Mouse (Mus musculus) CH12.LX (cell line): ENCODE data around the gene Prkca. TPM values are rescaled to one million over a fixed set of nuclear protein-coding genes. Genes with fewer than 3 reads are reported as not detected.

Experiments
- DNase-seq: peaks from one replicate; pipeline ENCODE4 v3.0.0-alpha.2; 2013; ENCODE audit errors: extremely low read depth
- H3K27ac ChIP-seq: 2 replicates; pipeline ENCODE4 v1.5.1; 2012; ENCODE audit warnings: low read depth, mild to moderate bottlenecking, control low read depth, moderate library complexity; ENCODE audit not compliant: insufficient read depth
- H3K27me3 ChIP-seq: replicated peaks from 2 replicates; pipeline ENCODE3; 2012; ENCODE audit warnings: inconsistent platforms
- H3K36me3 ChIP-seq, 2 experiments: replicated peaks in 1 of 2; 2 replicates each; pipeline versions ENCODE3 to v1.6.1; 2012; ENCODE audit warnings: inconsistent platforms in 1 of 2, low read length in 1 of 2, mild to moderate bottlenecking in 1 of 2, mixed read lengths in 1 of 2, moderate library complexity in 1 of 2; ENCODE audit not compliant: control insufficient read depth in 1 of 2, insufficient read depth in 1 of 2
- H3K4me1 ChIP-seq, 2 experiments: 2 replicates each; pipeline ENCODE4 v1.6.1; 2012; ENCODE audit warnings: inconsistent platforms in 1 of 2, moderate library complexity in 1 of 2; ENCODE audit not compliant: insufficient read depth in 2 of 2, control insufficient read depth in 1 of 2
- H3K4me2 ChIP-seq: 2 replicates; pipeline ENCODE4 v1.6.1; 2012; ENCODE audit warnings: low read depth, mild to moderate bottlenecking, control low read depth; ENCODE audit not compliant: poor library complexity, insufficient read depth, severe bottlenecking
- H3K4me3 ChIP-seq, 3 experiments: fragments of 150-350 bp in 1 of 3; sonication (generic) in 1 of 3; replicated peaks in 1 of 3; 2 replicates each; pipeline versions ENCODE3 to v1.5.1; 2011 to 2012; ENCODE audit warnings: low read depth in 2 of 3, low read length in 2 of 3, mild to moderate bottlenecking in 2 of 3, moderate library complexity in 2 of 3, control low read depth in 1 of 3, improper control_type of control experiment in 1 of 3, inconsistent platforms in 1 of 3, mixed read lengths in 1 of 3; ENCODE audit not compliant: poor library complexity in 1 of 3
- H3K79me2 ChIP-seq: replicated peaks from 2 replicates; pipeline ENCODE4 v1.6.1; 2012; ENCODE audit warnings: mild to moderate bottlenecking, moderate library complexity; ENCODE audit not compliant: control insufficient read depth, poor library complexity, insufficient read depth, severe bottlenecking; ENCODE audit errors: extremely low read depth
- H3K9ac ChIP-seq: 2 replicates; pipeline ENCODE4 v1.6.1; 2012; ENCODE audit warnings: low read depth, mild to moderate bottlenecking, control low read depth, moderate library complexity; ENCODE audit not compliant: insufficient read depth
- H3K9me3 ChIP-seq: replicated peaks from 2 replicates; pipeline ENCODE3; 2012; ENCODE audit warnings: low read length, inconsistent platforms, mixed read lengths
- BHLHE40 ChIP-seq: IDR thresholded peaks from 2 replicates; pipeline ENCODE4 v1.6.1; 2011; ENCODE audit warnings: mild to moderate bottlenecking, low read depth, low read length, improper control_type of control experiment
- CHD1 ChIP-seq: IDR thresholded peaks from 2 replicates; pipeline ENCODE4 v1.6.1; 2012; ENCODE audit warnings: low read depth, low read length, improper control_type of control experiment, inconsistent platforms
- CHD2 ChIP-seq: IDR thresholded peaks from 2 replicates; pipeline ENCODE4 v1.6.1; 2011; ENCODE audit warnings: low read length, improper control_type of control experiment
- E2F4 ChIP-seq: IDR thresholded peaks from 2 replicates; pipeline ENCODE4 v1.6.1; 2011; ENCODE audit warnings: low read depth, low read length, improper control_type of control experiment; ENCODE audit not compliant: insufficient replicate concordance
- HCFC1 ChIP-seq: IDR thresholded peaks from 2 replicates; pipeline ENCODE4 v1.6.1; 2012; ENCODE audit warnings: low read depth, mild to moderate bottlenecking, inconsistent platforms, low read length, improper control_type of control experiment
- JUN ChIP-seq: IDR thresholded peaks from 2 replicates; pipeline ENCODE4 v1.6.1; 2011; ENCODE audit warnings: low read depth, mild to moderate bottlenecking, low read length, improper control_type of control experiment, moderate library complexity; ENCODE audit not compliant: insufficient read depth
- JUND ChIP-seq: conservative IDR thresholded peaks from 2 replicates; pipeline ENCODE4 v1.6.1; 2011; ENCODE audit warnings: low read depth, low read length, improper control_type of control experiment
- KAT2A ChIP-seq: IDR thresholded peaks from 2 replicates; pipeline ENCODE4 v1.6.1; 2012; ENCODE audit warnings: low read length, improper control_type of control experiment, inconsistent platforms; ENCODE audit not compliant: insufficient replicate concordance
- MAX ChIP-seq: IDR thresholded peaks from 2 replicates; pipeline ENCODE4 v1.6.1; 2011; ENCODE audit warnings: low read length, improper control_type of control experiment
- MAZ ChIP-seq: IDR thresholded peaks from 2 replicates; pipeline ENCODE4 v1.6.1; 2012; ENCODE audit warnings: low read depth, mild to moderate bottlenecking, inconsistent platforms, low read length, improper control_type of control experiment, moderate library complexity
- NRF1 ChIP-seq: IDR thresholded peaks from 2 replicates; pipeline ENCODE4 v1.6.1; 2014; ENCODE audit warnings: low read depth, mild to moderate bottlenecking, inconsistent platforms, low read length, improper control_type of control experiment, moderate library complexity
- POLR2A ChIP-seq: IDR thresholded peaks from 2 replicates; pipeline ENCODE4 v1.6.1; 2011; ENCODE audit warnings: low read depth, mild to moderate bottlenecking, improper control_type of control experiment, low read length
- POLR2AphosphoS2 ChIP-seq: IDR thresholded peaks from 2 replicates; pipeline ENCODE4 v1.6.1; 2011; ENCODE audit warnings: low read depth, low read length, improper control_type of control experiment
- RAD21 ChIP-seq: IDR thresholded peaks from 2 replicates; pipeline ENCODE4 v1.6.1; 2011; ENCODE audit warnings: low read depth, mild to moderate bottlenecking, low read length, improper control_type of control experiment, moderate library complexity
- SMC3 ChIP-seq: IDR thresholded peaks from 2 replicates; pipeline ENCODE4 v1.6.1; 2011; ENCODE audit warnings: low read depth, low read length, improper control_type of control experiment
- TCF12 ChIP-seq: IDR thresholded peaks from 2 replicates; pipeline ENCODE4 v1.6.1; 2014; ENCODE audit warnings: low read depth, mild to moderate bottlenecking, inconsistent platforms, low read length, improper control_type of control experiment
- UBTF ChIP-seq: IDR thresholded peaks from 2 replicates; pipeline ENCODE4 v1.6.1; 2012; ENCODE audit warnings: low read depth, mild to moderate bottlenecking, inconsistent platforms, low read length, improper control_type of control experiment, moderate library complexity
- USF2 ChIP-seq: conservative IDR thresholded peaks from 2 replicates; pipeline ENCODE4 v1.6.1; 2011; ENCODE audit warnings: low read depth, low read length, improper control_type of control experiment
- ZMIZ1 ChIP-seq: IDR thresholded peaks from 2 replicates; pipeline ENCODE4 v1.6.1; 2012; ENCODE audit warnings: low read depth, mild to moderate bottlenecking, inconsistent platforms, low read length, improper control_type of control experiment
- dilution Hi-C: fragments of 300-500 bp; cut with MboI; formaldehyde crosslinking; loops from 2 replicates; pipeline ENCODE4 v1.14.3; 2020; ENCODE audit warnings: low sequenced_read_pairs; ENCODE audit not compliant: extremely low pct_unique_long_range_greater_than_20kb, extremely low pct_ligation_motif_present
- in situ Hi-C: fragments of 300-500 bp; cut with MboI; formaldehyde crosslinking; loops from 3 replicates; pipeline ENCODE4 v1.14.3; 2019; ENCODE audit warnings: low sequenced_read_pairs, low pct_ligation_motif_present, low pct_unique_long_range_greater_than_20kb, mixed read lengths
- polyA plus RNA-seq: library from polyadenylated mRNA; unstranded; fragments of >175 nt; gene quantifications from 2 replicates; pipeline ENCODE4 v1.2.1, GENCODE M21; 2012; ENCODE audit warnings: low read depth; ENCODE audit not compliant: insufficient read length
- total RNA-seq, 2 experiments: library from RNA; depleted of rRNA; stranded (reverse); fragments of 300-350 nt in 1 of 2; fragments of >200 nt in 1 of 2; gene quantifications; 2 replicates each; pipeline ENCODE4 v1.2.3; 2012 to 2014

Prkca gene
- total and polyA plus RNA-seq, 3 experiments: 40.0 to 107 (median 43.7) TPM

GRCm38 (mm10) chr11:108127908-108128307, 215.8 kb downstream of the Prkca start:
- H3K27ac ChIP-seq: no peak overlapping the region
- no peak for DNase-seq
- TF ChIP-seq NRF1 (no peak), ZMIZ1 (no peak), HCFC1 (no peak)
- TF ChIP-seq, all 38 proteins: peak for 0
- H3K4me3 ChIP-seq: no peak overlapping the region
- peaks cover 6 to 53% of the 10 kb centered on the region in 2 experiments; a peak in 3 of 4 replicates for H3K4me1 ChIP-seq
- H3K9ac ChIP-seq: no peak overlapping the region
- in situ Hi-C loops (loop anchor here (5.0 kb wide), 1 partner anchor 244 kb away; no protein-coding TSS in a partner anchor), dilution Hi-C loops (no loop called here)
- H3K27me3 ChIP-seq: no peaks in the 10 kb centered on the region
- no peaks in the 10 kb centered on the region for H3K9me3 ChIP-seq
- peaks cover 0 to 71% of the 10 kb centered on the region in 2 experiments for H3K36me3 ChIP-seq
- no peaks in the 10 kb centered on the region for H3K79me2 ChIP-seq
- H3K4me2 ChIP-seq: no peak overlapping the region

GRCm38 (mm10) chr11:108122486-108122885, 221.2 kb downstream of the Prkca start:
- in situ Hi-C loops (no loop called here), dilution Hi-C loops (no loop called here)
- Histone ChIP-seq H3K4me2 (no peak overlapping the region), H3K9me3 (peaks cover 3% of the 10 kb centered on the region), H3K9ac (no peak overlapping the region), H3K27me3 (no peaks in the 10 kb centered on the region), H3K27ac (no peak overlapping the region), H3K36me3 (peaks cover 3 to 79% of the 10 kb centered on the region in 2 experiments), H3K79me2 (no peaks in the 10 kb centered on the region), H3K4me3 (no peak overlapping the region), H3K4me1 (peaks cover 4 to 28% of the 10 kb centered on the region in 2 experiments; a peak in 3 of 4 replicates)
- no peak for DNase-seq
- no peak for TF ChIP-seq USF2
- no peak for TF ChIP-seq MAX
- TF ChIP-seq MAZ: no peak
- TF ChIP-seq JUN: no peak
- no peak for TF ChIP-seq RAD21
- TF ChIP-seq E2F4: no peak
- no peak for TF ChIP-seq SMC3

GRCm38 (mm10) chr11:108120708-108121107, 223.0 kb downstream of the Prkca start:
- no peaks in the 10 kb centered on the region for H3K27me3 ChIP-seq
- peaks cover 6 to 67% of the 10 kb centered on the region in 2 experiments for H3K36me3 ChIP-seq
- in situ Hi-C loops (no loop called here), dilution Hi-C loops (no loop called here)
- no peak for TF ChIP-seq UBTF
- no peak for TF ChIP-seq CHD2
- no peak for TF ChIP-seq BHLHE40
- no peak for TF ChIP-seq KAT2A
- TF ChIP-seq JUND: no peak
- no peak for TF ChIP-seq USF2
- TF ChIP-seq JUN: no peak
- TF ChIP-seq CHD1: no peak
- TF ChIP-seq POLR2AphosphoS2: no peak
- TF ChIP-seq TCF12: no peak
- TF ChIP-seq ZMIZ1: no peak
- no peak for TF ChIP-seq POLR2A
- H3K4me3 ChIP-seq: no peak overlapping the region
- peaks cover under 1 to 41% of the 10 kb centered on the region in 2 experiments; a peak in 3 of 4 replicates for H3K4me1 ChIP-seq
- no peak overlapping the region for H3K27ac ChIP-seq
- H3K9ac ChIP-seq: no peak overlapping the region
- H3K4me2 ChIP-seq: no peak overlapping the region
- DNase-seq: no peak
- H3K9me3 ChIP-seq: peaks cover 3% of the 10 kb centered on the region
- H3K79me2 ChIP-seq: no peaks in the 10 kb centered on the region
